Mouse (Mus musculus): ENCODE results near the gene Gad1.

The Gad1 gene

DNA sequence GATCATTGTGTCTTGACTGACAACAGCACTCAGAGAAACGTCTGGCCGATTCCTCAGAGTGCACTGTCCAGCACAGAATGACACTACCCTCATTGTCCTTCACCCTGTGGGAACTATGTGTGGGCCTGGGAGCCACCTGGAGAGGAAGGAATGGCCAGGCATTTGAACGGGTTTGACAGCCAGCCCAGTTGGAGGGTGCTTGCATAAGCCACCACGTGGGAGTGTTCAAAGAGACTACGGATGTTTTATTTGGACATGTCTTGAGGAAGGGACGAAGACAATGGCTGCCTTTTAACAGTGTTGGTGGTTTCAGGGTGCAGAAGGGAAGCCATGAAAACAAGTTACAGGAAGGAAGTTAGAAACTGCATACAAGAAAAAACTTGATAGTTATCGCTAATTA, 72.9 kb downstream of the Gad1 start:
- in situ Hi-C loops (cut with MboI, MseI) = no loop called here

DNA sequence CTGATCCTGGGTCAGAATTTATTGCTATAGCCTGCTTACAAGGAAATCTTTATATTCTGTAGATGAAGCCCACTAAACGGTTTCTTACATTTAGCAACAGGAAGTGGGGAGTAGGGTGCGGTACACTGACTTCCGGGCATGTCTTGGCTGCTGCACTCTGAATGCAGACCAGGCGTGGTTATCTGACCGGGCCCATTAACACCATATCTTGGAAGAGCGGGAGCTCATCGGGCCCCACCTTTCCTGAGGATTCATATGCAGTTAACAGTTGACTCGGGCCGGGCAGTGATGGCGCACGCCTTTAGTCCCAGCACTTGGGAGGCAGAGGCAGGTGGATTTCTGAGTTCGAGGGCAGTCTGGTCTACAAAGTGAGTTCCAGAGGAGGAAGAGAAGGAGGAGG, 75.5 kb downstream of the Gad1 start:
- in situ Hi-C loops (cut with MboI, MseI) = no loop called here

DNA sequence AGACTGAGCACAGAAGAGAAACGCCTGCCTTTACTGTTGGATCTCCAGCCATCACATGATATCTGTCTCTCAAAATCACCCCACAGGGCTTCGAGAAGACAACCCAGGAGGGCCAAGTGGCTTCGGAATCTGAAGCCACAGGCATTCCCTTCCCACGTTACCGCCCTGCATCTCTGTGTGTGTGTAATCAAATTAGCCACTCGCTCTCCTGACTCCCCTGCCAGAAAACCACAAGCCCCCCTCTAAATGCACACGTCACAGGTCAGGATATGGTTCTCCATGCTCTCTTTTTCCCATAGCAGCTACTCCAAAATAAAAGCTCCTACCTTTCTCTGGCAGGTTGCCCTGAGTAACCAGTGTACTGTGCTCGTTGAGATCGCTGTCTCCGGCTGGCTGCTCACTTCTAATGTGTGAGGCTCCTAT, 76.5 kb downstream of the Gad1 start:
- in situ Hi-C loops (cut with MboI, MseI) = no loop called here

DNA sequence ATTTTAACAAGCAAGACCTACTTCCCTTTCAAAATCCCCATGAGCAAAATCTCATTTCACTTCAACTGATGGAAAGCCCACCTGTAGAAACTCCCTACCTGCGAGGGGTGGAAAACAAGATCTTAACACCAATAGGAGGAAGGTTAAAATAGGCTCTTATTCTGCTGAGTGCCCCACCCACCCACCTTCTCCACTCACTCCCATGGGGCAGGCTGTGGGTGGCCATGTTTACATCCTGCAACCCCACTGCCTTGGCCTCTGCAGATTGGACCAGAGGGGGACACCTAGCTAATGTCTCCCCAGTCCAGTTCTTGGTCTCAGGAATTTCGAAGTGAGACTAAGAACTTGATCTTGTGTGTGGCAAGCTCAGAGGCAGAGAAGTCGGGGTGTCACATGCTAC, 77.0 kb downstream of the Gad1 start:
- in situ Hi-C loops (cut with MboI, MseI) = no loop called here

DNA sequence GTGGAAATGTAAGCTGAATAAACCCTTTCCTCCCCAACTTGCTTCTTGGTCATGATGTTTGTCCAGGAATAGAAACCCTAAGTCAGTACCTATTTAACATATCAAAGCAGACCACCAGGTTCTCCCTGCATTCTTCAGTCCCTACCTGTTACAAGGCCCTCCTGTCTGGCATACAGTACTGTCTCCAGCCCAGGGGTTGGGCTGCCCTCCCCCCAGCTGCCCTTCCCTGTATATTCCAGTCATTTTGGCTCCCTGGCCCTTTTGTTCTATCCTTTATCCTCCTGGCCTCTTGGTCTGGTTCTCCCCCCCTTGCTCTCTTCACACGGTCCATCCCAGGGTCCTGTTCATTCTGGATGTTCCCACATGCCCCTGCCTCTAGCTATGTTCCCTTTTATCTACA, 78.4 kb downstream of the Gad1 start:
- in situ Hi-C loops (cut with MboI, MseI) = no loop called here

DNA sequence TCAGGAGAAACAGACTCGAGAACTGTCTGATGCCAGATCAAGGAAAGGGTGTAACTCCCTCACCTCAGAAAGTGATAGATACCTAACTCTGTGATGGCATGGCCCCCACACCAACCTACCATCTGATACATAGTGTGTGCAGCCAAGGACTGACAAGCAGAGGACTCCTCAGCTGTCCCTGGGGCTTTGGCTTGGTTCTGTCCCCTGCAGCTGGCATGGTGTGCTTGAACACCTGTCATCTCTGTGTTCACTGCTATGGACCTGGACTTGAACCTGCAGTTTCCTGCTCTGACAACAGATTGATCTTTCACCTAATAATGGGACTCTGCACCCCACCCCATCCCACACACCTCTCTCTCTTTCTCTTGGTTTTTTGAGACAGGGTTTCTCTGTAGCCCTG, 79.5 kb downstream of the Gad1 start:
- in situ Hi-C loops (cut with MboI, MseI) = no loop called here

DNA sequence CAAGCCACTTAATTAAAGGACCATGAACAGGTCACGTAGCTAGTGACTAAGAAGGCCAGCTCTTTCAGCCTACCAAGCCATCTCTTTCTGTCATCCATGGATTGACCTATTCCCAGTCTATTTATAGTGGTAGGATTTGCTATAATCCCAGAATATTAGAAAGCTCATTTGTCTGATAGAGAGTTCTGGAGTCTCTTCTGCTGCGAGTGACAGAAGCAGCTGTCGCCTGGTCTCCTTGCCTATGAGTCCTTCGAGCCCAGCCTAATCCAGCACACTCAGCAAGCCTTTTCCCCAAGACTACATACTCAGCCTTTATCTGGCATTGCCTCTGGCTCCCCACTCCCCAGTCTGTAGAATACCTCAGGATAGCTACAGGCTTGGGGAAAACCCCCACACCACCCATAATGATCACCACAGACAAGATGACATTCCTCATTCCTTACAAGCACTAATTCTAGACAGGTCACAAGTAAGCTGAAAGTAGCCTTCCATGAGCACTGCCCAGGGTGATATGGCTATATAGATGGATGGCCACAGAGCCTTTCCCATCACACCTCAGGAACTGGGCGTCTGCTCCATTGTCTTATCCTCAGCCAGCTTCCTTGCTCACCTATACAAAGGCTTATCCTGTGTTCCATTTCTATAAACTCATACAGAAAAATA, 81.3 kb downstream of the Gad1 start:
- in situ Hi-C loops (cut with MboI, MseI) = no loop called here

DNA sequence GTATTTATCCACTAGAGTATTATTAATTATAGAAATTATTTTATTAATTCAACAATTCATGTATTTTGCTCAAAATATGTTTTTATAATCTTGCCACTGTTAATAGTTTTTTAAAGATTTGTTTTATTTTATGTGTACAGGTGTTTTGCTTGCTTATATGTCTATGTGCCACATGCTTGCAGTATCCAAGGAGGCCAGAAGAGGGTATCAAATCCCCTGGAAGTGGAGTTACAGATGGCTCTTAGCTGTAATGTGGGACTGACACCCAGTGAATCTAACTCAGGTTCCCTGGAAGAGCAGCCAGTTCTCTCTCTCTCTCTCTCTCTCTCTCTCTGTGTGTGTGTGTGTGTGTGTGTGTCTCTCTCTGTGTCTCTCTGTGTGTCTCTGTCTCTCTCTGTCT, 88.1 kb downstream of the Gad1 start:
- in situ Hi-C loops (cut with MboI, MseI) = no loop called here

DNA sequence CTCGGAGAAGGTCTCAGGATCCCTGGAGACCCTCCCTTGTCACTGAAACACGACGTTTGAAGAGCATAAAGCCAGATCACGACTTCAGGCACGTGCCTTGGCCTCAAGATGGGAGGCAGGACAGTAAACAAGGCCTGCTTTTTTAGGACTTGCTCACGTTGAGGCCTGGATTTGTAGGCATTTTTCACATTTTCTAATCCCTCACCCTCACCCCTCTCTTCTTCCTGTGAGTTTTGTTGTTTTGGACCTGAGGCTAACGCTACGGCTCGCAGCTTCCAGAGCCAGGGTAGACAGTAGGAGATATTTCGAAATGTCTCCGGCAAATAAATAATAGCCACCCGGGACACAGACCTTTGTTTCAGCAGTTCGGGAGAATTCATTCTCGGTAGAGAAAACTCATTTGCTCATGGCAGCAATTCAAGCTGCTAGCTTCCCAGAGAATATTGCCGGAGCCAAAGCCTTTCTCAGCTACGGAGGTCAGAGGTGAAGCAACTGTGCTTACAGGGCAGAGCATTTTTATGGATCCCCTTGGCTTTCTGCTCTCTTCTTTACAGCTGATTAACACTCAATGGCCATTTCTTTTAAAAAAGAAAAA, 90.2 kb downstream of the Gad1 start:
- in situ Hi-C loops (cut with MboI, MseI) = no loop called here

DNA sequence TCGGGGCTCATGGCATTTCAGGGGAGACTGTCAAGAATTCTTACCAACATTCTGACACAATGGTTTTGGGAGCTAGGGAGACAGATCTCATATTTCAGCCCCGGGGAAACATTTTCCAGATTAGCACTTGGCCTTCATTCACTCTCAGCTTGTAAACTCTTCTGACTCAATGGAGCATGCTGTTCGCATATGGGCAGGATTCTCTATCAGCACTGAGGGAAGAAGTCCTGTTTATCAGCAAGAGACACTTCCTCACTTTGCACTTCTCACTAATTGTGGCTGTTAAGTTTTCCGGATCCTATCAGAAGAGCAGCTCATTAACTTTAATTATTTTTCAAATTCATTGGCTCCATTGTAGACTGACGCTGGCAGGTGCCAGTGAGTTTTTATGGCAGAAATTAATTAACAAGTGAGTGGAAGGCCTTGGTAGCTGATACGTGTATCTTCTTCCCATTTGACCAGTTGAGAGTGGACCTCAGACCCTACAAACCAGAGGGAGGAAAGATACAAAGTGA, 92.5 kb downstream of the Gad1 start:
- in situ Hi-C loops (cut with MboI, MseI) = no loop called here

DNA sequence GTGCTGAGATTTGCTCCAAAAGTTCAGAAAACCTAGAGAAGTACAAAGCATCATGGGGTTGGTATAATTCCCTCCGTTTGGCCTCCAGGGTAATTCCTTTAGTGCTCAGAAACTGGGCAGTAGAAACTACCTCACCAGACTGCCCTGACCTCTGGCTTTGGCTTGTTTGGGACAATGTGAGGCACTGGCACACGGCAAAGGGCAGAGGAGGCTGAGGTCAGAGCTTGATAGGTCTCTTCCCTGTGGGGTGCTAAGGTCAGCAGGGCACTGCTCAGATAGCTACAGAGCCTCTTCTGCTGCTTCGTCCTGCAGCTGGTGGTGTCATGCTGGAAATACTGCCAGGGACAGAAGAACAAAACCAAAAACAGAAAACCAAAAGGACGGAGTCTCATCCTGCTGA, 94.8 kb downstream of the Gad1 start:
- in situ Hi-C loops (cut with MboI, MseI) = no loop called here

DNA sequence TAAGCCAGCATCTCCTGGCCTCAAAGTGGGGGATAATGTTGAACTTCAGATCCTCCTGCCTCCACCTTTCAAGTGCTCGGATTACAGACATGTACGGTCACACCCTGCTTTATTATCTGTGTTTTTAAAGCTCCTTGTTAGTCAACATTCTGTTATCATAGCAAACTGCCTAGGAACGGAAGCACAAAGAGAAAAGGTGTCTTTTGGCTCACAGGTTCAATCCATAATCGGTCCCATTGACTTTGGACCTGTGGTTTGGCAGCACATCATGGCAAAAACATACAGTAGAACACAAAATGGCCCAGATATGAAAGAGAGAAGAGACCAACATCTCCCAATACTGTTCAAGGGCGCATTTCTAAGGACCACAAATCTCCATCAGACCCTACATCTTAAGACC, 95.4 kb downstream of the Gad1 start:
- in situ Hi-C loops (cut with MboI, MseI) = no loop called here

DNA sequence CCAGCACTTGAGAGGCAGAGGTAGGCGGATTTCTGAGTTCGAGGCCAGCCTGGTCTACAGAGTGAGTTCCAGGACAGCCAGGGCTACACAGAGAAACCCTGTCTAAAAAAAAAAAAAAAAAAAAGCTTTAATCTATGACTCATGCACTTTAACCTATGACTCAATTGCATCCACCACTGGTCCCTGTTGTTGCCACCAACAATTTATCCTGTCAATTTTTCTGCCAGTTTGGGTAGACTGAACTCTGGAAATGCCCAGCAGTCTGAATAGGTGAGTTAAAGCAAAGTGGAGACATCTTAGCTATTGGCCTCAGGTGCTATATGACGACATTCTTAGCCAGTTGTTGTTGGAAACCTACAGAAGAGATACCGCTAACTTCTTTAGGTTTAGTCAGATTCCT, 96.6 kb downstream of the Gad1 start:
- in situ Hi-C loops (cut with MboI, MseI) = no loop called here

All from T-helper 1 cell (primary cell).